Mouse (Mus musculus) cerebellum, adult 11 months (tissue): ENCODE results near the gene BC055324.
A peak's percentile ranks its signal among the peaks of the same experiment; 100 is the strongest.

Experiments
- DNase-seq: peaks from one replicate; pipeline ENCODE4 v3.0.0; 2022

Gene BC055324

GRCm38 (mm10) chr1:163942056-163942455 is 52.5 kb downstream of the BC055324 start:
- no peak for DNase-seq

- DNase-seq, result no peak
Observed at GRCm38 (mm10) chr1:163934591-163934990, 60.0 kb downstream of the BC055324 start.

- no peak for DNase-seq
Observed at GRCm38 (mm10) chr1:163931801-163932200, 62.8 kb downstream of the BC055324 start.

DNA sequence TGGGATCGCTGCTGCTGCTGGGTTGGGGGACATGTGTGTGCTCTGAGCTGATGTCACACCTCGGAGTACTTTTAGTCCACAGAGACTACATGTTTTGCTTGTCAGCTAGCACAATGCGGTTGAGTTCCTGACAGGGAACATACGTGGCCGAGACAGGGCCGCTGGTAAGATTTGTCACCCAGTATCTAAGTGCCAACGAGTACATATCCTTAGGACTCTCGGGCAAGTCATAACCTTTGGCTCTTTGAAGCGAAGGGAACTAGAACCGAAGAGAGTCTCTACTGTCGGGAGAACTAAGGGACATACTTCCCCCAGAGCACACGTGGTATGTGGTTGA is 64.2 kb downstream of the BC055324 start:
- DNase-seq, result no peak

GRCm38 (mm10) chr1:163929636-163930457 is 64.7 kb downstream of the BC055324 start:
- peak; percentile 89 for DNase-seq

GRCm38 (mm10) chr1:163928846-163929245 is 65.8 kb downstream of the BC055324 start, which contains the start of gene Scyl3:
Scyl3 (plus strand) TSS chr1:163929100.
- no peak for DNase-seq

DNA sequence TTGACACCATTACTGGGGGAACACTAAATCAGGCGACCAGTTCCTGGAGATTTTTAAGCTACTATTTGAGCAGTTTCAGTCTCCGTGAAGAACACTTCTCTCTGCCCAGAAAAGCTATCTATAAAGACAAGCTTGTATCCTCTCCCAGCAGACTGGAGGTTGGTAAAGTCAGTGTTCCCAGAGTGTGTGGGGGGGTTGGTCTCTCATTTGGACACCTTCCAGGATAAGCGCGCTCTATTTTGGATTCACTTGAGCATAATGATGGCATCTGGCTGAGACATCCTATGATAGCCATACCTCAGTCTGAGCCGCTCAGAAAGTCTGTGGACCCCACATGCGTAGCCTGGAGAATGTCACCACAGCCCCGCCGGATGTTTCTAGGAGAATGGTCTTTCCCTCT is 70.5 kb downstream of the BC055324 start:
- no peak for DNase-seq

GRCm38 (mm10) chr1:163917349-163918160 is 77.0 kb downstream of the BC055324 start:
- DNase-seq, result no peak

GRCm38 (mm10) chr1:163911981-163912380 is 82.6 kb downstream of the BC055324 start:
- DNase-seq, result no peak

- no peak for DNase-seq
Observed at GRCm38 (mm10) chr1:163910785-163911184, 83.8 kb downstream of the BC055324 start.

- no peak for DNase-seq
Observed at GRCm38 (mm10) chr1:163910343-163910742, 84.3 kb downstream of the BC055324 start.

- no peak for DNase-seq
Observed at GRCm38 (mm10) chr1:163908389-163908788, 86.2 kb downstream of the BC055324 start.

GRCm38 (mm10) chr1:163907007-163907811 is 87.4 kb downstream of the BC055324 start:
- no peak for DNase-seq

- no peak for DNase-seq
Observed at GRCm38 (mm10) chr1:163903411-163903810, 91.2 kb downstream of the BC055324 start.

- DNase-seq, result no peak
Observed at GRCm38 (mm10) chr1:163900168-163900567, 94.4 kb downstream of the BC055324 start.

DNA sequence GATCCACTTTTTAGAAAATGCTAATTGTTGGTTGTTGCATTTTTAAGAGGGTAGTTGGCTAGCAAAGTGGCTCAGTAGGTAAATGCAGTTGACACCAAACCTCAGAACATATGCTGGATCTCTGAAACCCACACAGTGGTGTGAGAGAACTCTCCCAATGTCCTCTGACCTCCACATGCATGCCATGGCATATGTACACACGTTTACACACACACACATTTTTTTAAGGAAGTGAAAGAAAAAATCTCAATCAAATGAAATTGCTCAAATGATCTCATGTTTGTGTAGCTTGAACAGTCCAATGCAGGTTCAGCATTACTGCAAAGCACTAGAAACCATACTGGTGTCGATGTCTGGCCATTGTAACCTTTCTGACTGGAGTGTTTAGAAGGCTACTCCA is 95.0 kb downstream of the BC055324 start:
- no peak for DNase-seq

DNA sequence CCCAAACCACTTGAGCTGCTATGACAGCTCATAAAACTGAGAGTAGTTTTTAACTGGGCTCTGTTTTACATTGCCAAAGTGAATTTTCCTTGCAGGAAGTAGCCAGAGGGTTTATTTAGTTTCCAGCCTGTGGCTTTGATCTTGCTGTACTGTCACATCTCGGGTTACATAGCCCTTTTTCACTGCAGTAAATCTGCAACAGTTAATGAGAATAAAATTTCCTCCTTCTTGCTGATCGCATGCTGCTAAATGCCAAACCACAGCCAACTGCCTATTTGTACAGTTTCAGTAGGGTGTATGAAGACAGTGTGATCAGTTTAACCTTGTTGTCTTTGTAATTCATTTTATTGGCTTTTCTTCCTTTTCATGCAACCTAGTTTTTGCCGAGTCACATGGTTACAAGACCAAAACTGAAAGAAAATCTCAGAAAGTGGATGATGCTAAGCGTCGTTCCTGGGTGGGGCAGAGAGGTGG is 96.3 kb downstream of the BC055324 start:
- no peak for DNase-seq
